Mouse (Mus musculus): Measurements from ENCODE around the gene Rangrf.

GRCm38 (mm10) chr11:68957971-68958370 is 17.0 kb downstream of the Rangrf start:
- TF ChIP-seq POLR2A (IDR thresholded peaks at IDR 0.05; ENCODE audit: low read depth, low read length), result no peak
- TF ChIP-seq CTCF (IDR thresholded peaks at IDR 0.05; ENCODE audit: borderline replicate concordance, insufficient read depth, low read length), result no peak
